21 mouse cellular contexts compared by ENCODE assay signal in genomic region chr13:73755809-73756208, GRCm38 (mm10). TPM values are rescaled to one million over a fixed set of nuclear protein-coding genes. Genes with fewer than 3 reads are reported as not detected.
DNase-seq lines count a peak whose midpoint lies in the region; ATAC-seq lines count a peak whose summit lies in the region.
"Had no signal": no experiment of that assay in that cellular context is flagged by ENCODE, and none has a peak within 500 bp of the region (broad histone marks: within the 10 kb centered on the region; RNA-seq: fewer than 3 reads in every experiment).

No protein-coding gene starts in this region.

- H3K9me3 ChIP-seq in heart, embryonic 12.5 days (replicated peaks): no peaks in the 10 kb centered on the region
- no peaks in the 10 kb centered on the region for H3K9me3 ChIP-seq in heart, embryonic 10.5 days
- H3K9me3 ChIP-seq in intestine, embryonic 15.5 days: no peaks in the 10 kb centered on the region
- H3K9me3 ChIP-seq in forebrain, embryonic 12.5 days: no peaks in the 10 kb centered on the region
- H3K9me3 ChIP-seq: embryonic facial prominence, embryonic 15.5 days; G1E; hindbrain, embryonic 10.5 days; limb, embryonic 15.5 days; midbrain, embryonic 13.5 days; neural tube, embryonic 12.5 days had no signal

- H3K27ac ChIP-seq in heart, embryonic 12.5 days (ENCODE audit: poor library complexity, severe bottlenecking): peak overlapping the region; percentile 30
- H3K27ac ChIP-seq in heart, embryonic 10.5 days: no peak overlapping the region
- 0 out of 2 replicates have a peak overlapping the region, but pooled peaks have one; percentile 32 for H3K27ac ChIP-seq in intestine, embryonic 15.5 days
- no peak overlapping the region for H3K27ac ChIP-seq in forebrain, embryonic 12.5 days
- H3K27ac ChIP-seq: embryonic facial prominence, embryonic 15.5 days; gastrocnemius, adult 2 months; hindbrain, embryonic 10.5 days; hindbrain, postnatal 0 days; limb, embryonic 15.5 days; midbrain, embryonic 13.5 days; neural tube, embryonic 12.5 days had no signal

- H3K4me1 ChIP-seq in heart, embryonic 12.5 days (replicated peaks): peaks cover 38% of the 10 kb centered on the region
- peaks cover 23% of the 10 kb centered on the region for H3K4me1 ChIP-seq in heart, embryonic 10.5 days
- 0 out of 2 replicates have a peak, but pooled peaks cover 2% of the 10 kb centered on the region for H3K4me1 ChIP-seq in intestine, embryonic 15.5 days (replicated peaks)
- H3K4me1 ChIP-seq in forebrain, embryonic 12.5 days: peaks cover 4% of the 10 kb centered on the region; the same call in 1 of the 2 replicates
- H3K4me1 ChIP-seq: embryonic facial prominence, embryonic 15.5 days; midbrain, embryonic 13.5 days; neural tube, embryonic 12.5 days had no signal

- no peak for DNase-seq in heart, embryonic 10.5 days (ENCODE audit: low spot score)
- DNase-seq in kidney, postnatal 36 days: peak; percentile 40 to 50
- DNase-seq in kidney, postnatal 10 days: no peak
- DNase-seq in yolk sac, embryonic 10.5 days (ENCODE audit: low spot score): peak; percentile 68
- DNase-seq: adrenal gland, postnatal 14 days; cerebellum, postnatal 14 days; forebrain, postnatal 0 days; gastrocnemius, adult 2 months; kidney, postnatal 14 days; lung, postnatal 14 days; right cerebral cortex, adult 18-20 months had no signal

- H3K27me3 ChIP-seq in heart, embryonic 12.5 days (replicated peaks): no peaks in the 10 kb centered on the region
- H3K27me3 ChIP-seq in heart, embryonic 10.5 days (ENCODE audit: insufficient read depth, poor library complexity, severe bottlenecking): no peaks in the 10 kb centered on the region
- H3K27me3 ChIP-seq in intestine, embryonic 15.5 days (replicated peaks): no peaks in the 10 kb centered on the region
- H3K27me3 ChIP-seq in forebrain, embryonic 12.5 days: no peaks in the 10 kb centered on the region
- H3K27me3 ChIP-seq: embryonic facial prominence, embryonic 15.5 days; limb, embryonic 15.5 days; midbrain, embryonic 13.5 days; neural tube, embryonic 12.5 days had no signal

- 37% methylated on average over 3 of the region's 3 CpGs for WGBS in heart, embryonic 12.5 days
- 44% methylated on average over 3 of the region's 3 CpGs for WGBS in heart, embryonic 10.5 days
- WGBS in intestine, embryonic 15.5 days: 46% methylated on average over 3 of the region's 3 CpGs
- WGBS in forebrain, embryonic 12.5 days: 75% methylated on average over 3 of the region's 3 CpGs

- H3K4me2 ChIP-seq in heart, embryonic 12.5 days: no peak overlapping the region
- H3K4me2 ChIP-seq in intestine, embryonic 15.5 days (replicated peaks): peak overlapping the region; percentile 13; the same call in 1 of the 2 replicates
- H3K4me2 ChIP-seq in forebrain, embryonic 12.5 days: no peak overlapping the region
- H3K4me2 ChIP-seq: embryonic facial prominence, embryonic 15.5 days; limb, embryonic 15.5 days; midbrain, embryonic 13.5 days; neural tube, embryonic 12.5 days had no signal

- no peak for ATAC-seq in heart, embryonic 12.5 days (ENCODE audit: insufficient number of reproducible peaks, low FRiP score)
- peak; percentile 62 for ATAC-seq in intestine, embryonic 15.5 days
- no peak for ATAC-seq in forebrain, embryonic 12.5 days (ENCODE audit: low FRiP score)
- ATAC-seq: forebrain, postnatal 0 days; hindbrain, postnatal 0 days; midbrain, embryonic 13.5 days had no signal

- H3K36me3 ChIP-seq in heart, embryonic 12.5 days: no peaks in the 10 kb centered on the region
- H3K36me3 ChIP-seq in heart, embryonic 10.5 days: no peaks in the 10 kb centered on the region
- no peaks in the 10 kb centered on the region for H3K36me3 ChIP-seq in intestine, embryonic 15.5 days
- H3K36me3 ChIP-seq in forebrain, embryonic 12.5 days (replicated peaks): no peaks in the 10 kb centered on the region
- H3K36me3 ChIP-seq: embryonic facial prominence, embryonic 15.5 days; G1E; hindbrain, embryonic 10.5 days; limb, embryonic 15.5 days; midbrain, embryonic 13.5 days; neural tube, embryonic 12.5 days had no signal

- H3K4me3 ChIP-seq in heart, embryonic 12.5 days: no peak overlapping the region
- H3K4me3 ChIP-seq in heart, embryonic 10.5 days: no peak overlapping the region
- no peak overlapping the region for H3K4me3 ChIP-seq in intestine, embryonic 15.5 days (replicated peaks)
- H3K4me3 ChIP-seq in forebrain, embryonic 12.5 days (replicated peaks): no peak overlapping the region
- H3K4me3 ChIP-seq: embryonic facial prominence, embryonic 15.5 days; gastrocnemius, adult 2 months; hindbrain, embryonic 10.5 days; limb, embryonic 15.5 days; midbrain, embryonic 13.5 days; neural tube, embryonic 12.5 days had no signal

- H3K9ac ChIP-seq in heart, embryonic 12.5 days: no peak overlapping the region
- no peak overlapping the region for H3K9ac ChIP-seq in intestine, embryonic 15.5 days
- H3K9ac ChIP-seq in forebrain, embryonic 12.5 days: no peak overlapping the region
- H3K9ac ChIP-seq: embryonic facial prominence, embryonic 15.5 days; forebrain, postnatal 0 days; limb, embryonic 15.5 days; midbrain, embryonic 13.5 days; neural tube, embryonic 12.5 days had no signal

RNA-seq across cellular contexts. Expression of gene Slc12a7, which starts 22.9 kb away (rescaled TPM):
- 52.1 and 53.2 TPM in 2 replicates for polyA plus RNA-seq in heart, embryonic 12.5 days (2016; fragmentation: Nextera tagmentation; extraction: Ambion mirVana)
- 36.3 and 46.7 TPM in 2 replicates for polyA plus RNA-seq in heart, embryonic 10.5 days (2016; fragmentation: Nextera tagmentation; extraction: Ambion mirVana)
- 25.3 and 27.4 TPM in 2 replicates for polyA plus RNA-seq in intestine, embryonic 15.5 days (2015; fragmentation: Nextera tagmentation; extraction: Ambion mirVana)
- 40.6 and 48.9 TPM in 2 replicates for polyA plus RNA-seq in forebrain, embryonic 12.5 days (2016; fragmentation: Nextera tagmentation; extraction: Ambion mirVana)

RNA-seq across cellular contexts. Expression of gene Slc6a19, which starts 51.1 kb away (rescaled TPM):
- polyA plus RNA-seq in heart, embryonic 12.5 days (2016; fragmentation: Nextera tagmentation; extraction: Ambion mirVana): not detected in 2 replicates
- polyA plus RNA-seq in heart, embryonic 10.5 days (2016; fragmentation: Nextera tagmentation; extraction: Ambion mirVana): 0.06 TPM in 1 of 2 replicates, not detected in the other
- polyA plus RNA-seq in intestine, embryonic 15.5 days (2015; fragmentation: Nextera tagmentation; extraction: Ambion mirVana): 10.4 and 13.2 TPM in 2 replicates
- polyA plus RNA-seq in forebrain, embryonic 12.5 days (2016; fragmentation: Nextera tagmentation; extraction: Ambion mirVana): 0.06 and 0.22 TPM in 2 replicates
- polyA plus RNA-seq: G1E had no signal

Comparison
In these comparisons a context has a peak if more than half of its experiments do, and no peak if none do; other contexts are left out.
1. H3K27ac ChIP-seq: peak in heart, embryonic 12.5 days (single experiment) and intestine, embryonic 15.5 days (single experiment); none in heart, embryonic 10.5 days (single experiment) and forebrain, embryonic 12.5 days (single experiment).
2. DNase-seq: peak in kidney, postnatal 36 days (2 of 2) and yolk sac, embryonic 10.5 days (single experiment); none in heart, embryonic 10.5 days (single experiment) and kidney, postnatal 10 days (single experiment).